Mouse (Mus musculus) liver, embryonic 14.5 days (tissue): Measurements from ENCODE around the gene Vps9d1.

ENCODE experiments used
- CTCF ChIP-seq: IDR thresholded peaks from 2 replicates; pipeline ENCODE4 v1.5.1; 2016; ENCODE audit warnings: antibody characterized with exemption, low read depth, control low read depth
- EP300 ChIP-seq: IDR thresholded peaks from 2 replicates; pipeline ENCODE4 v1.6.1; 2016; ENCODE audit warnings: antibody characterized with exemption, low read depth

DNA sequence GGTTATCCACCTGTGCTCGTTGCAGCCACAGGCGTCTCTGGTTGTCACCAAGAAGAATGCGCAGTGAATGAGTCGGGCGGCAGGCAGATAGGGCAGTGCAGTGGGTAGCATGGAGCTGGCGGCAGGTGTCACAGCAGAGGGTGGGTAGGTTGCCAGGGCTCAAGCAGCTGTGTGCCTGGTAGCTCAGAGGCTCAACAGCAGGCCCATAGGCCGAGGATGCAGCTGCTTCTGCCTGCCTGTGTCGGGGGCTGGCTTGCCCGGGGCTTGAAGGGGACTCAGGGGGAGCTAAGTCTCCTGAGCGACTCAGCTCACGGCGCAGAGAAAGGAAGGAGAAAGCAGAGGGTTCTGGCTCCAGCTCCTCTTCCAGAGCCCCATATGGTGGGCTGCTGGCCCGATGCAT is 20.8 kb downstream of the Vps9d1 start:
- TF ChIP-seq CTCF: no peak
- TF ChIP-seq EP300: no peak
